28 mouse cellular contexts compared by ENCODE assay signal in genomic region chr12:75348551-75348950, GRCm38 (mm10).
"Had no signal": no experiment of that assay in that cellular context is flagged by ENCODE, and none has a peak within 500 bp of the region (broad histone marks: within the 10 kb centered on the region; RNA-seq: fewer than 3 reads in every experiment).

No protein-coding gene starts in this region.

- H3K36me3 ChIP-seq: heart, embryonic 12.5 days; heart, embryonic 13.5 days; heart, embryonic 15.5 days; hindbrain, embryonic 10.5 days; hindbrain, embryonic 12.5 days; hindbrain, embryonic 13.5 days; hindbrain, embryonic 15.5 days; intestine, embryonic 15.5 days; kidney, embryonic 15.5 days had no signal

- H3K27ac ChIP-seq: heart, embryonic 13.5 days; heart, embryonic 15.5 days; hindbrain, embryonic 10.5 days; hindbrain, embryonic 12.5 days; hindbrain, embryonic 13.5 days; hindbrain, embryonic 14.5 days; hindbrain, embryonic 15.5 days; hindbrain, postnatal 0 days; intestine, embryonic 15.5 days; kidney, embryonic 15.5 days; kidney, postnatal 0 days; layer of hippocampus, adult 2 months; left cerebral cortex, adult 2 months had no signal

- H3K4me3 ChIP-seq: heart, embryonic 12.5 days; heart, embryonic 13.5 days; heart, embryonic 15.5 days; hindbrain, embryonic 10.5 days; hindbrain, embryonic 12.5 days; hindbrain, embryonic 13.5 days; hindbrain, embryonic 15.5 days; intestine, embryonic 15.5 days; kidney, embryonic 15.5 days; layer of hippocampus, adult 2 months; left cerebral cortex, adult 2 months had no signal

- DNase-seq: heart, postnatal 14 days; heart, postnatal 4 days; kidney, adult 11 months; kidney, adult 18-20 months; kidney, adult 2 months; kidney, adult 8-10 months; kidney, adult 9 months; kidney, postnatal 10 days; kidney, postnatal 14 days; kidney, postnatal 25 days; kidney, postnatal 36 days; kidney, postnatal 4 days; layer of hippocampus, adult 9-11 months; layer of hippocampus, postnatal 36 days had no signal

- H3K27me3 ChIP-seq: heart, embryonic 12.5 days; heart, embryonic 13.5 days; heart, embryonic 15.5 days; hindbrain, embryonic 12.5 days; hindbrain, embryonic 13.5 days; hindbrain, embryonic 15.5 days; intestine, embryonic 15.5 days; kidney, embryonic 15.5 days had no signal

- H3K9me3 ChIP-seq: heart, embryonic 12.5 days; heart, embryonic 13.5 days; heart, embryonic 15.5 days; hindbrain, embryonic 10.5 days; hindbrain, embryonic 12.5 days; hindbrain, embryonic 13.5 days; hindbrain, embryonic 15.5 days; intestine, embryonic 15.5 days; kidney, embryonic 15.5 days had no signal

- H3K4me1 ChIP-seq: heart, embryonic 12.5 days; hindbrain, embryonic 10.5 days; hindbrain, embryonic 12.5 days; hindbrain, embryonic 13.5 days; hindbrain, embryonic 15.5 days had no signal
